Mouse (Mus musculus) intestine, postnatal 0 days (tissue): ENCODE measurements around the gene Myo9b. TPM values are rescaled to one million over a fixed set of nuclear protein-coding genes. Genes with fewer than 3 reads are reported as not detected.

ENCODE experiments used
- ATAC-seq: fragments of 200-750 bp; cut with Nextera tagmentation; 2 replicates; pipeline ENCODE4 v1.8.0; 2017; ENCODE audit warnings: mild to moderate bottlenecking, moderate TSS enrichment, moderate library complexity
- H3K27ac ChIP-seq: fragments of 300-500 bp; sonication (generic); 2 replicates; pipeline ENCODE4 v1.5.1; 2014; ENCODE audit warnings: mild to moderate bottlenecking, low read depth, low read length, moderate library complexity
- H3K27me3 ChIP-seq: fragments of 300-500 bp; sonication (generic); replicated peaks from 2 replicates; pipeline ENCODE4 v1.6.1; 2014; ENCODE audit warnings: low read length, mixed read lengths; ENCODE audit not compliant: control insufficient read depth, insufficient read depth
- H3K36me3 ChIP-seq: fragments of 300-500 bp; sonication (generic); 2 replicates; pipeline ENCODE4 v1.6.1; 2014; ENCODE audit warnings: mild to moderate bottlenecking, moderate library complexity; ENCODE audit not compliant: control insufficient read depth, insufficient read depth
- H3K4me1 ChIP-seq: fragments of 300-500 bp; sonication (generic); replicated peaks from 2 replicates; pipeline ENCODE4 v1.6.1; 2014; ENCODE audit warnings: antibody characterized with exemption, low read length, mixed read lengths; ENCODE audit not compliant: control insufficient read depth, insufficient read depth
- H3K4me2 ChIP-seq: fragments of 300-500 bp; sonication (generic); replicated peaks from 2 replicates; pipeline ENCODE4 v1.6.1; 2014; ENCODE audit warnings: low read depth, mild to moderate bottlenecking, moderate library complexity
- H3K4me3 ChIP-seq: fragments of 300-500 bp; sonication (generic); 2 replicates; pipeline ENCODE4 v1.5.1; 2014; ENCODE audit warnings: low read depth, low read length
- H3K9ac ChIP-seq: fragments of 300-500 bp; sonication (generic); 2 replicates; pipeline ENCODE4 v1.6.1; 2014; ENCODE audit warnings: mild to moderate bottlenecking, low read depth, low read length
- H3K9me3 ChIP-seq: fragments of 300-500 bp; sonication (generic); 2 replicates; pipeline ENCODE4 v1.6.1; 2016; ENCODE audit warnings: mixed run types; ENCODE audit not compliant: control insufficient read depth
- CTCF ChIP-seq: sonication (generic); IDR thresholded peaks from 2 replicates; pipeline ENCODE4 v1.5.1; 2016; ENCODE audit warnings: low read depth, mild to moderate bottlenecking, control low read depth, antibody characterized with exemption, moderate library complexity
- WGBS: fragments of 180-500 bp; shearing (Covaris S2); extraction: QIAGEN DNeasy Blood & Tissue Kit; methylation state at CpG from one replicate; pipeline ENCODE4 v1.1.7; 2014; 5-methylcytosine and 5-hydroxymethylcytosine counted together
- polyA plus RNA-seq: library from polyadenylated mRNA; unstranded; fragments of >200 nt; fragmentation: Nextera tagmentation; extraction: Ambion mirVana; gene quantifications from 2 replicates; pipeline ENCODE4 v1.2.1, GENCODE M21; 2015

Myo9b gene
- polyA plus RNA-seq, 1 experiment from 2014 or later, result 6.5 TPM

DNA sequence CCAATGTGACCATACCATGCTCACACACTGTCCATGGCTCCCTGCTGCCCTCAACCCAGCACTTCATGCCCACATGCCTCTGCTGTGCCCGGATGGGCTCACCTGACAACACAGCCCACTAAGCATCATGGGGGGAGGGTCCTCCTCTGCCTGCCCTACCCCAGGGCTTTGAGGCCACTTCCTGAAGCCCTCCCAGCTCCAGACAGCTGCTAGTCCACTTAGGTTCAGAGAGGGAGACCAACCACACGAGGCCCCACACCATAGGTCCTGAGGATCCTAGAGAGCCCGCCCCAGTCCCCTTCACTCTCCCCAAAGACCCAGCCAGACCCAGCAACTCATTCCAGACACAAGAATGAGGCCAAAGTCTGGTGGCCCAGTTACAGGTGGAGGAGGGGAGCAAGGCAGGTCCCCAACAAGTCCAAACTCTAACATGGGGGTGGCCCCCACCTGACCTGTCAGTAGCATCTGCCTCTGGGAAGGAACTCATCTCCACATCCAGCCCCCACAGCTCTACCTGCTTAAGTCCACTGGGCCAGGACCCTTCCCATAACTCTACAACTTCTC is 107.1 kb downstream of the Myo9b start:
- Histone ChIP-seq H3K9ac (peak overlapping the region; percentile 92), H3K27ac (no peak overlapping the region; the same call in 1 of the 2 replicates), H3K4me1 (peaks cover 27% of the 10 kb centered on the region), H3K36me3 (peaks cover 25% of the 10 kb centered on the region), H3K27me3 (no peaks in the 10 kb centered on the region), H3K4me2 (peak overlapping the region; percentile 91), H3K9me3 (no peaks in the 10 kb centered on the region), H3K4me3 (peak overlapping the region; percentile 94)
- no peak for ATAC-seq
- TF ChIP-seq CTCF, result no peak
- 36% methylated on average over 3 of the region's 3 CpGs for WGBS

DNA sequence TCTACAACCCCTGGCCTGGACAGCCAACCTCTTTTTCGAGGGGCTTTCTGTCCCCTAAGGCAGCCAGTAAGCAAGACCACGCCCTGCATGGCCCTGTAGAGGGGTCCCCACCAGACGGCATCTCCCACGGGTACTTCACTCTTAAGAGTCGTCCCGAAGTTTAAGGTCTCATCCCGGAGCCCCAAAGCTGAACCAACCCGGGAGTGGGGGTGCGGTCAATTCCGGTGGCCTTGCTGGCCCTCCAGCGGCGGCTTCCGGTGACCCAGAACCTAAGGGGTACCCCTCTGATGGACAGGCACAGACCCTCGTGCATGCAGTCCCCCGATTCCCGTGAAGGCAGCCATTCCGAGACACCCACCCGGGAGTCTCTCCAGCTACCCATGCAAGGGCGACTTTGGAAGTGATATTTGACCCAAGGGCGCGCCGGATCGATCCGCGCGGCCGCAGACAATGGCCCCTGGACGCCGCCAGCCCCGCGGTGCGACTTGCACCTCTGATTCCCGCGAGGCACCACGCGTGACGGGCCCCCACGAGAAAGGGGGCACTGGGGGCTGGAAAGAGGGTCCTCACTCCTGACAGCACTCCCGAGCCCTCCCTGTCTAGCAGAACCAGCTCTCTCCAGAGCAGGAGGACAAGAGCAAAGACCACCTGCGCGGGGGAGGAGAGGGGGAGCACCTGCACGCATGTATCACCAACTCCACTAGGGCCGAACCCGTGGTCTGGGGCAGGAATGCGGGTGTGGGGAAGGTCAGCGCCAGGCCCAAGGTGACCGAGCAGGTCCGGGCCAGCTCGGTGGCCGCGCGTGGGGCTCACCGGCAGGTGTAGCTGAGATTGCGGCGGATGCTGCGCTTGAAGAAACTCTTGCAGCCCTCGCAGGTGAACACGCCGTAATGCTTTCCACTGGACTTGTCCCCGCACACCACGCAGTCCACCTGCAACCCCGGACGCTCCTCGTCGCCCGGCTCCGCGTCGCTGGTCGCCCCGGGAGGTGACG is 108.0 kb downstream of the Myo9b start:
- Histone ChIP-seq H3K9me3 (no peaks in the 10 kb centered on the region), H3K27ac (peak overlapping the region; percentile 99), H3K27me3 (no peaks in the 10 kb centered on the region), H3K36me3 (peaks cover 17% of the 10 kb centered on the region; the same call in 1 of the 2 replicates), H3K4me3 (peak overlapping the region; percentile 94), H3K4me2 (peak overlapping the region; percentile 91), H3K9ac (peak overlapping the region; percentile 92), H3K4me1 (peaks cover 26% of the 10 kb centered on the region)
- TF ChIP-seq CTCF, result no peak; the same call in 1 of the 2 replicates
- ATAC-seq, result no peak
- WGBS, result under 1% methylated on average over 72 of the region's 72 CpGs

DNA sequence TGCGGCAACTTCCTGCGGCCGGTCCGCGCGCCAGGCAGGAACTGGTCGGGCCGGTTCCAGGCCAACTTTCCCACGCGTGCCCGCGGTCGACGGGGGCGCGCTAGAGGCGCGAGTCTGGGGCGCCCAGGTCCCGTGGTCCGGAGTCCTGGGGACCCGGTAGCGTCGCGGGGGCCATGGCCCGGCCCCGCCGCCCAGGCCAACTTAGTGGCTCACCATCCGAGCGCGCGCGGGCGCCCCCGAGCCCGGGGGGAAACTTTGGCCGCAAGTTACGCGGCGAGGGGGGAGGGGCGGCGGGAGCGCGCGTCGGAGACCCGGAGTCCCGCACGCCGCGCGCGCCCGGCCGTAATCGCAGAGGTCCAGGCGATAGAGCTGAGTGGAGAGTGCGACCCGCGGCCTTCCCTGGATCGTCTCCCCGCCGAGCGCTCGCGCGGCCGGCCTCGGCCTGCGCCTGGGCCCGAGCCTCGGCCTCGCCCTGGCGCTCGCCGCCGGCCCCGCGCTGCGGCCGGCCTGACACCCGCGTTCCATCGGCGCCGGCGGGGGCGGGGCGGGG is 109.0 kb downstream of the Myo9b start, which contains the start of gene Nr2f6:
Gene Nr2f6, minus strand, starts transcription at position 540 of the 550 bp plus-strand sequence.
- H3K4me1 ChIP-seq, result peaks cover 17% of the 10 kb centered on the region
- under 1% methylated on average over 62 of the region's 89 CpGs for WGBS

DNA sequence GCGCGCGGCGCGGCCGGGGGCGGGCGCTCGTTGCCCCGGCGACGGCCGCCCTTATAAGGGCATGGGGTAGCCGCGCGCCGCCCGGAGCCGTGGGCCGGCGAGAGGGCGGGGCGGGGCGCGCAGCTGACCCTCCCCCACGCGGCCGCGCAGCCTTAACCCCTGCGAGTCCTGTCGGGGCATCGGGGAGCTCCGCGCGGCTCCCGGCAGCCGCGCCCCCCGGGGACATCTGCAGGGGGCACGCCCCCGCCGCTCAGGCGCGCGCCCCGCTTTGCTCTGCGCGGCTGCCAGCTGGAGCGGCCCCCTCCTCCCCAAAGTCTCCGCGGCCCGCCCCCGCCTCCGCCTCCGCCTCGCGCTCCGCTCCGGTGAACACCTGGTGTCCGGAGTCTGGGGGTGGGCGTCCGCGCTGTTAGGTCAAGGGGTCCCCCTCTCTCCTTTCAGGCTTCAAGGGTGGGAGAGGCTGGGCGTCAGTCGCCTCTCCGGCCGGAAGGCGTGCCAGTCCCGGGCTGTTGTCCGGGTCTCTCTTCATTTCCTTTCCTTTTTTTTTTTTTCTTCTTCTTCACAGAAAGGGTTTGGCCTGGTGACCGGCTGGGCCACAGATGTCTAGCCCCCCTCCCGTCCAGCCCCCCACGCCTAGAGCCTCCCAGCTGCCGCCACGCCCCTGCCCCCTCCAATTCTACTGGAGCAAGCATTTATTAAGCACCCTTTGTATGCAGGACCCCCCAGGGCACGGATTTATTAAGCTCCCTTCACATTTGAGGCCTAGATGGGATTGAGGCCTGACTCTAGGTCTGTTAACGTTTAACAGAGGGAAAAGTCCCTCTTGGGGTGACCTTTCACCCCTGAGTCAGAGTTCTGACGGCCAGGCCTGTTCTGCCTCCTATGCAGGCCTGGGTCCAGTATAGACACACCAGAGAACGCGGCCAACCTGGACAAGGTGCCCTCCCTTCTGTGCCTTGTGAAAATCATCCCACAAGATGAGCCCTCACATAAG is 109.8 kb downstream of the Myo9b start:
- no peaks in the 10 kb centered on the region for H3K9me3 ChIP-seq
- no peaks in the 10 kb centered on the region for H3K27me3 ChIP-seq
- peak overlapping the region; percentile 94 for H3K4me3 ChIP-seq
- H3K9ac ChIP-seq, result peak overlapping the region; percentile 92
- H3K4me2 ChIP-seq, result peak overlapping the region; percentile 91
- H3K36me3 ChIP-seq, result peaks cover 11% of the 10 kb centered on the region; the same call in 1 of the 2 replicates
- 1% methylated on average over 61 of the region's 80 CpGs for WGBS
- H3K4me1 ChIP-seq, result peaks cover 17% of the 10 kb centered on the region
- no peak for TF ChIP-seq CTCF
- ATAC-seq, result peak; percentile 83
- H3K27ac ChIP-seq, result peak overlapping the region; percentile 99

More for the DNA sequence above, 109.0 kb downstream of the Myo9b start, which contains the start of gene Nr2f6:
- Histone ChIP-seq H3K4me3 (peak within 1 kb of the TSS; percentile 94), H3K27ac (peak within 1 kb of the TSS; percentile 99), H3K4me2 (peak within 1 kb of the TSS; percentile 91), H3K9me3 (no peaks in the 10 kb centered on the region), H3K36me3 (peaks cover 13% of the 10 kb centered on the region; the same call in 1 of the 2 replicates), H3K27me3 (no peaks in the 10 kb centered on the region), H3K9ac (peak within 1 kb of the TSS; percentile 92)
- ATAC-seq, result peak; percentile 45
- TF ChIP-seq CTCF, result no peak

DNA sequence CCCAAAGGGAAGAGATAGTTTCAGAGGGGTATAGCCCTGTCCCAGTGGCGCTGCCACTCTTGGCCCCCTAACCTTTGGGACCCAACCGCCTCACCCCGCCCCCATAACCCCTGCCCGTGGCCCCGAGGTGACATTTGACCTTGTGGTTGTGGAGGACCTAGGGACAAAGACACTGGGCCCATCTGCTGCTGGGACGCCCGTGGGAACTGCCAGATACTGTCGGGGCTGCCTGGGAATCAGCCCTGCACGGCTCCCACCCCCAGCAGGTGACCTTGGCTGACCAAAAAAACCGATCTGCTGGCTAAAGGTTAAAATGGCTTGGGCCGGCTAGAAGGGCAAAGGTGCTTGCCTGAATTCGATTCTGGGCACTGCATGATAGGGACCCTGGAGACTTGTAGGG is 110.9 kb downstream of the Myo9b start:
- 24% methylated on average over 12 of the region's 12 CpGs for WGBS
- H3K9ac ChIP-seq, result 0 out of 2 replicates have a peak overlapping the region, but pooled peaks have one; percentile 31
- TF ChIP-seq CTCF, result no peak
- 0 out of 2 replicates have a peak overlapping the region, but pooled peaks have one; percentile 9 for H3K4me2 ChIP-seq
- peak overlapping the region; percentile 99 for H3K27ac ChIP-seq
- H3K4me3 ChIP-seq, result no peak overlapping the region
- no peaks in the 10 kb centered on the region for H3K27me3 ChIP-seq
- H3K4me1 ChIP-seq, result peaks cover 17% of the 10 kb centered on the region
- no peaks in the 10 kb centered on the region for H3K9me3 ChIP-seq
- ATAC-seq, result no peak
- 0 out of 2 replicates have a peak, but pooled peaks cover 4% of the 10 kb centered on the region for H3K36me3 ChIP-seq
